Mouse (Mus musculus): Measurements from ENCODE around the gene Chil3. TPM values are rescaled to one million over a fixed set of nuclear protein-coding genes. Genes with fewer than 3 reads are reported as not detected.

The Chil3 gene
- polyA plus RNA-seq, 1 experiment from 2014 or later, result not detected

DNA sequence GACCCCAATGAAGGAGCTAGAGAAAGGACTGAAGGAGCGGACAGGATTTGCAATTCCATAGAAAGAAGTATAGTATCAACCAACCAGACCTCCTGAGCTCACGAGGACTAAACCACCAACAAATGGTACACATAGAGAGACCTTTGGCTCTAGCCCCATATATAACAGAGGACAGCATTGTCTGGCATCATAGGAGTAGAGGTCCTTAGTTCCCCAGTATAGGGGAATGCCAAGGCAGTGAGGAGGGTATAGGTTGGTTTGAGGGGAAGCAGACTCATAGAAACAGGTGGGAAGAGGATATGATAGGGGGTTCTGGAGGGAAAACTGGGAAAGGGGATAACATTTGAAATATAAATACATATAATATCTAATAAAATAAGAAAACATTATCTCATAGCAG is 13.0 kb downstream of the Chil3 start:
- no peaks in the 10 kb centered on the region for H3K27me3 ChIP-seq (replicated peaks)
- no peak overlapping the region for H3K4me2 ChIP-seq
- H3K4me1 ChIP-seq (replicated peaks), result no peaks in the 10 kb centered on the region
- H3K4me3 ChIP-seq, result no peak overlapping the region
- WGBS, result 73% methylated on average over 2 of the region's 2 CpGs
- peaks cover 8% of the 10 kb centered on the region for H3K9me3 ChIP-seq (replicated peaks)
- no peaks in the 10 kb centered on the region for H3K36me3 ChIP-seq
- H3K27ac ChIP-seq (ENCODE audit: poor library complexity, severe bottlenecking), result no peak overlapping the region
- H3K9ac ChIP-seq, result no peak overlapping the region
- ATAC-seq (ENCODE audit: insufficient number of reproducible peaks, low FRiP score), result no peak

DNA sequence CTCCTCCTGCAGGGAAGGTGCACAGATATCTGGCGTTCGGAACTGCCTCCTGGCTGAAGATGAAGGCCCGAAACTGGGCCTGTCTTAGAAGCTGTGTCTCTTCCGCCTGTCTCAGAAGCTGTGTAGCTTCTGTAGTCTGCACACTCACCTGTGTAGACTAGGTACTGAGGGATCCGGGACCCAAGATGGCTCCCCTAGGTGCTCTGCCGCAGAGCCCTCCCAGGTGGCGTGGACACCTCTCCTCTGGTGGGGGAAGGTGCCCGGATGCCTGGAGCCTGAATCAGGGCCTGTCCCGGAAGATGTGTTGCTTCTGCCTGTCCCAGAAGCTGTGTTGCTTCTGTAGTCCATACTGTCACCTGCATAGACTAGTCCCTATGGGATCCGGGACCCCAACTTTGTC is 23.3 kb downstream of the Chil3 start:
- Histone ChIP-seq H3K9ac (no peak overlapping the region), H3K4me3 (no peak overlapping the region), H3K36me3 (no peaks in the 10 kb centered on the region), H3K4me2 (no peak overlapping the region), H3K27me3 (replicated peaks) (no peaks in the 10 kb centered on the region), H3K4me1 (replicated peaks) (no peaks in the 10 kb centered on the region), H3K27ac (ENCODE audit: poor library complexity, severe bottlenecking) (no peak overlapping the region), H3K9me3 (replicated peaks) (peaks cover 28% of the 10 kb centered on the region)
- ATAC-seq (ENCODE audit: insufficient number of reproducible peaks, low FRiP score), result no peak
- 79% methylated on average over 10 of the region's 10 CpGs for WGBS

DNA sequence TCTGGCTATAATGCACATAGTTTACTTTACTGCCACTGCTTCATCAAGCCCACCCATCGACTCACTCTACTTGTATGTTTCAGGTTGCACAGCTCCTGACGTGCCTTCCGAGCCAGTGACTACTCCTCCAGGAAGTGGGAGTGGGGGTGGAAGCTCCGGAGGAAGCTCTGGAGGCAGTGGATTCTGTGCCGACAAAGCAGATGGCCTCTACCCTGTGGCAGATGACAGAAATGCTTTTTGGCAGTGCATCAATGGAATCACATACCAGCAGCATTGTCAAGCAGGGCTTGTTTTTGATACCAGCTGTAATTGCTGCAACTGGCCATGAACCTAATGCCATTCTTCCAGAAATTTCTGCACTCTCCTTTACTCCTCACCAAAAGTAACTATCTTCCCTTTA is 35.7 kb downstream of the Chil3 start:
- no peak for ATAC-seq (ENCODE audit: insufficient number of reproducible peaks, low FRiP score)
- WGBS, result 64% methylated on average over 5 of the region's 5 CpGs

DNA sequence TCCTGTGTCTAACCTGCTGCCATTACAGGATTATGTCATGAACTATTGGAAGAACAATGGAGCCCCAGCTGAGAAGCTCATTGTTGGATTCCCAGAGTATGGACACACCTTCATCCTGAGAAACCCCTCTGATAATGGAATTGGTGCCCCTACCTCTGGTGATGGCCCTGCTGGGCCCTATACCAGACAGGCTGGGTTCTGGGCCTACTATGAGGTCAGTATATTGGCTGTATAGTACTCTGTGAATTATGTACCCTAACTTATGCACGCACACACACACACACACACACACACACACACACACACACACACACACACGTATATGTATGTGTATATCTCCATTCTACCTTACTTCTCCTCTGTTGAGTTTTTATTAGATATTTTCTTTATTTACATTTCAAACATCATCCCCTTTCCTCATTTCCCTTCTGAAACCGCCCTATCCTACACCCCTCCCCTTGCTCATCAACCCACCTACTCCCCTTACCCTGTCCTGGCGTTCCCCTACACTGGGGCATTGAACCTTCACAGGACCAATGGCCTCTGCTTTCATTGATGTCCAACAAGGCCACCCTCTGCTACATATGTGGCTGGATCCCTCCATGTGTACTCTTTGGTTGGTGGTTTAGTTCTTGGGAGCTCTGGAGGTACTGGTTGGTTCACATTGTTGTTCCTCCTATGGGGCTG is 38.4 kb downstream of the Chil3 start:
- 59% methylated on average over 4 of the region's 4 CpGs for WGBS
- H3K36me3 ChIP-seq, result no peaks in the 10 kb centered on the region
- H3K9me3 ChIP-seq (replicated peaks), result peaks cover 24% of the 10 kb centered on the region
- H3K27ac ChIP-seq (ENCODE audit: poor library complexity, severe bottlenecking), result no peak overlapping the region
- no peak overlapping the region for H3K4me3 ChIP-seq
- H3K9ac ChIP-seq, result no peak overlapping the region
- H3K4me1 ChIP-seq (replicated peaks), result no peaks in the 10 kb centered on the region
- H3K27me3 ChIP-seq (replicated peaks), result no peaks in the 10 kb centered on the region
- no peak; the same call in 1 of the 2 replicates for ATAC-seq (ENCODE audit: insufficient number of reproducible peaks, low FRiP score)
- H3K4me2 ChIP-seq, result no peak overlapping the region

More for the DNA sequence above, 35.7 kb downstream of the Chil3 start:
- Histone ChIP-seq H3K9ac (no peak overlapping the region), H3K27ac (ENCODE audit: poor library complexity, severe bottlenecking) (no peak overlapping the region), H3K4me3 (no peak overlapping the region), H3K4me1 (replicated peaks) (no peaks in the 10 kb centered on the region), H3K4me2 (no peak overlapping the region), H3K36me3 (no peaks in the 10 kb centered on the region), H3K27me3 (replicated peaks) (no peaks in the 10 kb centered on the region), H3K9me3 (replicated peaks) (peaks cover 29% of the 10 kb centered on the region)

DNA sequence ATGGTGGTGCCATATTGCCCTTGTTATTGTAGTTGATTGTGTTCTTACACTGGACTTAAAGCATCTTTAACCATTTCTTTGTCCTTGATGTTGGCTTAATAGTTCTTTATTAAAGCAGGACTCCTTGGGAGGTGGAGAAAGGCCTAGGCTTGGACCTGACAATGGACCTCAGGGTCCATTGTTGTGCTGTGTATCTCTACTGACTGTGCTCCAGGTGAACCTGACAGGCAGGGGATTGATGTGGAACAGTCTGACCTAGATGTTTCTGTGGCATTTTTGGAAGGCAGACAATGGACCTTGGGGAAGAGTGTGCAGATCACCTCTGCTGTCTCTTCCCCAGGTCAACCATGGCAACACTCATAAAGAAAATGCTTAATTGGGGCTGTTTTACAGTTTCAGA is 40.4 kb downstream of the Chil3 start:
- Histone ChIP-seq H3K4me1 (replicated peaks) (no peaks in the 10 kb centered on the region), H3K4me3 (no peak overlapping the region), H3K4me2 (no peak overlapping the region), H3K9me3 (replicated peaks) (peaks cover 34% of the 10 kb centered on the region), H3K27ac (ENCODE audit: poor library complexity, severe bottlenecking) (no peak overlapping the region), H3K27me3 (replicated peaks) (no peaks in the 10 kb centered on the region), H3K9ac (no peak overlapping the region), H3K36me3 (no peaks in the 10 kb centered on the region)
- no peak for ATAC-seq (ENCODE audit: insufficient number of reproducible peaks, low FRiP score)

DNA sequence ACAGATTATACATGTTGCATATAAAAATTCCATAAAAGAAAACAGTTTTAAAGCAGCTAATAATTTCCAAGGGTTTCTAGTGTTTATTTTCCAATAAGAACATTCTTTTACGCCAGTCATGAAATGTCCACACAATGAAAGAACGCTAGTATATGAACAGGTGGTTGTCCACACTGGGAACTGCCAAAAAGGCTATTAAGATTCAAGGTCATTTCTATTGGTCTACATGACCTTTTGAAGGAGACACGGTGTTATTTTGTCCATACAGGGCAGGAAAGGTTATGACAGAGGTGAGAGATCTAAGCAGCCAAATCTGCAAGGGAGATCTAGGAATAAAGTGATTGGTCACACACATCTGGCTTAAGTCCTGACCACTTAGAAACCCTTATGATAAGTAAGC is 54.4 kb downstream of the Chil3 start, which contains the start of gene Chia1:
TSS of gene Chia1 (plus strand) at position 301 of the 400 bp plus-strand sequence.
- Histone ChIP-seq H3K36me3 (no peaks in the 10 kb centered on the region), H3K27ac (ENCODE audit: poor library complexity, severe bottlenecking) (no peak within 1 kb of the TSS), H3K9me3 (replicated peaks) (peaks cover 6% of the 10 kb centered on the region; the same call in 1 of the 2 replicates), H3K4me2 (no peak within 1 kb of the TSS), H3K27me3 (replicated peaks) (no peaks in the 10 kb centered on the region), H3K4me1 (replicated peaks) (no peaks in the 10 kb centered on the region), H3K4me3 (no peak within 1 kb of the TSS), H3K9ac (no peak within 1 kb of the TSS)
- 79% methylated on average over 3 of the region's 3 CpGs for WGBS
- ATAC-seq (ENCODE audit: insufficient number of reproducible peaks, low FRiP score), result no peak

Other genes starting within 250 kb of the Chil3 start
- gene I830077J02Rik, start 234.9 kb downstream of the Chil3 start, polyA plus RNA-seq (2016; fragmentation: Nextera tagmentation; extraction: Ambion mirVana), result 2.1 and 2.9 TPM in 2 replicates
- gene Wdr77, start 208.2 kb downstream of the Chil3 start, polyA plus RNA-seq (2016; fragmentation: Nextera tagmentation; extraction: Ambion mirVana), result 89.4 and 89.9 TPM in 2 replicates
- gene Atp5f1, start 207.5 kb downstream of the Chil3 start, polyA plus RNA-seq (2016; fragmentation: Nextera tagmentation; extraction: Ambion mirVana), result 745 and 746 TPM in 2 replicates
- 1.9 TPM in 2 replicates for gene Ovgp1, start 193.9 kb downstream of the Chil3 start, polyA plus RNA-seq (2016; fragmentation: Nextera tagmentation; extraction: Ambion mirVana)
- not detected in 2 replicates for gene Pifo, start 152.9 kb downstream of the Chil3 start, polyA plus RNA-seq (2016; fragmentation: Nextera tagmentation; extraction: Ambion mirVana)
- 0.24 and 0.39 TPM in 2 replicates for gene Chil5, start 134.8 kb downstream of the Chil3 start, polyA plus RNA-seq (2016; fragmentation: Nextera tagmentation; extraction: Ambion mirVana)
- gene Chia1, start 54.3 kb downstream of the Chil3 start, polyA plus RNA-seq (2016; fragmentation: Nextera tagmentation; extraction: Ambion mirVana), result 0.13 and 0.18 TPM in 2 replicates
- gene Chil4, start 51.9 kb upstream of the Chil3 start, polyA plus RNA-seq (2016; fragmentation: Nextera tagmentation; extraction: Ambion mirVana), result not detected in 2 replicates
- not detected in 2 replicates for gene Chil6, start 238.6 kb upstream of the Chil3 start, polyA plus RNA-seq (2016; fragmentation: Nextera tagmentation; extraction: Ambion mirVana)